Mouse (Mus musculus) CH12.LX (cell line): ENCODE results near the gene Mpl.

Experiments used
- CHD1 ChIP-seq: IDR thresholded peaks from 2 replicates; pipeline ENCODE4 v1.6.1; 2012; ENCODE audit warnings: low read depth, low read length, improper control_type of control experiment, inconsistent platforms
- MEF2A ChIP-seq: IDR thresholded peaks from 2 replicates; pipeline ENCODE4 v1.6.1; 2014; ENCODE audit warnings: low read depth, mild to moderate bottlenecking, inconsistent platforms, low read length, improper control_type of control experiment, borderline replicate concordance
- POLR2A ChIP-seq: IDR thresholded peaks from 2 replicates; pipeline ENCODE4 v1.6.1; 2011; ENCODE audit warnings: low read depth, mild to moderate bottlenecking, improper control_type of control experiment, low read length

DNA sequence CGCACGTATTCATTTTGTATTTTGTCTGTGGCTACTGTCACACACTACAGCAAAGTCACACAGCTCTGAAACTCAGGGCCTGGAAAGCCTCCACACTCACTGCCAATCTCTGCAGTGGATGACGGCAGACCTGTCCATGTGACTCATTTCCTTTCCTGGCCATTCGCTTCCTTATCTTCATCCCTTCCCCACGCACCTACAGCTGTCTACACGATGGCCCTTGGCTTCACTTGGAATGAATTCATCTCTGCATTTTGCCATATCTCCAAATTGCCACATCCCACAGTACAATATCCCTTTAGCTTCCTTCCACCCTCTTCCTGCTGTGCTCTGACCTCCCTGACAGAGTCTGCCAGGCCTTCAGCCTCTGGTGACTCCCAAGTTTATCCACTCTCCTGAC, 62.8 kb downstream of the Mpl start:
- TF ChIP-seq CHD1 (no peak), POLR2A (no peak), MEF2A (no peak)
